Mouse (Mus musculus) hindbrain, embryonic 14.5 days (tissue): ENCODE data around the gene Tex45. TPM values are rescaled to one million over a fixed set of nuclear protein-coding genes. Genes with fewer than 3 reads are reported as not detected.

Experiments
- ATAC-seq: fragments of 200-750 bp; cut with Nextera tagmentation; 2 replicates; pipeline ENCODE4 v1.8.0; 2017; ENCODE audit warnings: moderate number of reproducible peaks, mild to moderate bottlenecking, moderate TSS enrichment, moderate library complexity; ENCODE audit not compliant: low FRiP score
- DNase-seq: peaks from one replicate; pipeline ENCODE4 v3.0.0-alpha.2; 2015; ENCODE audit warnings: low spot score
- H3K27ac ChIP-seq: fragments of 300-500 bp; sonication (generic); 2 replicates; pipeline ENCODE4 v1.5.1; 2014; ENCODE audit warnings: mild to moderate bottlenecking, moderate library complexity
- H3K27me3 ChIP-seq: fragments of 300-500 bp; sonication (generic); 2 replicates; pipeline ENCODE4 v1.6.1; 2014; ENCODE audit warnings: mild to moderate bottlenecking, low read length, mixed read lengths; ENCODE audit not compliant: control insufficient read depth, insufficient read depth
- H3K36me3 ChIP-seq: fragments of 300-500 bp; sonication (generic); replicated peaks from 2 replicates; pipeline ENCODE4 v1.6.1; 2014; ENCODE audit not compliant: control insufficient read depth, insufficient read depth
- H3K4me1 ChIP-seq: fragments of 300-500 bp; sonication (generic); replicated peaks from 2 replicates; pipeline ENCODE4 v1.6.1; 2014; ENCODE audit warnings: antibody characterized with exemption, low read length, mixed read lengths; ENCODE audit not compliant: control insufficient read depth, insufficient read depth
- H3K4me2 ChIP-seq: fragments of 300-500 bp; sonication (generic); replicated peaks from 2 replicates; pipeline ENCODE4 v1.6.1; 2014; ENCODE audit warnings: mild to moderate bottlenecking, moderate library complexity
- H3K4me3 ChIP-seq: fragments of 300-500 bp; sonication (generic); replicated peaks from 2 replicates; pipeline ENCODE4 v1.5.1; 2014; ENCODE audit warnings: mild to moderate bottlenecking, low read length
- H3K9ac ChIP-seq: fragments of 300-500 bp; sonication (generic); 2 replicates; pipeline ENCODE4 v1.6.1; 2014
- H3K9me3 ChIP-seq: fragments of 300-500 bp; sonication (generic); 2 replicates; pipeline ENCODE4 v1.6.1; 2016; ENCODE audit warnings: low read length; ENCODE audit not compliant: control insufficient read depth
- WGBS: fragments of 180-500 bp; shearing (Covaris S2); extraction: QIAGEN DNeasy Blood & Tissue Kit; methylation state at CpG from one replicate; pipeline ENCODE4 v1.1.7; 2014; 5-methylcytosine and 5-hydroxymethylcytosine counted together
- polyA plus RNA-seq: library from polyadenylated mRNA; unstranded; fragments of >200 nt; fragmentation: Nextera tagmentation; extraction: Ambion mirVana; gene quantifications from 2 replicates; pipeline ENCODE4 v1.2.1, GENCODE M21; 2014

The Tex45 gene
- polyA plus RNA-seq, 1 experiment from 2014 or later = 0.39 TPM

GRCm38 (mm10) chr8:3450670-3451069, 20.0 kb upstream of the Tex45 start:
- Histone ChIP-seq H3K27me3 (no peaks in the 10 kb centered on the region), H3K36me3 (peaks cover 78% of the 10 kb centered on the region), H3K9me3 (no peaks in the 10 kb centered on the region), H3K9ac (no peak overlapping the region), H3K4me1 (no peaks in the 10 kb centered on the region), H3K4me3 (no peak overlapping the region), H3K27ac (no peak overlapping the region), H3K4me2 (no peak overlapping the region)
- DNase-seq = peak; percentile 71
- 33% methylated on average over 5 of the region's 5 CpGs for WGBS
- no peak for ATAC-seq

GRCm38 (mm10) chr8:3451992-3452391, 18.7 kb upstream of the Tex45 start:
- no peak overlapping the region for H3K9ac ChIP-seq
- peaks cover 84% of the 10 kb centered on the region for H3K36me3 ChIP-seq
- no peak overlapping the region for H3K27ac ChIP-seq
- H3K27me3 ChIP-seq = no peaks in the 10 kb centered on the region
- no peaks in the 10 kb centered on the region for H3K9me3 ChIP-seq
- H3K4me3 ChIP-seq = no peak overlapping the region
- 97% methylated on average over 25 of the region's 25 CpGs for WGBS
- H3K4me2 ChIP-seq = no peak overlapping the region
- ATAC-seq (no peak), DNase-seq (no peak)
- H3K4me1 ChIP-seq = no peaks in the 10 kb centered on the region

- H3K4me1 ChIP-seq = peaks cover 10% of the 10 kb centered on the region
- no peak overlapping the region for H3K4me2 ChIP-seq
- no peak overlapping the region for H3K27ac ChIP-seq
- no peak for ATAC-seq
- DNase-seq = no peak
- no peak overlapping the region for H3K9ac ChIP-seq
- no peak overlapping the region for H3K4me3 ChIP-seq
- H3K36me3 ChIP-seq = 0 out of 2 replicates have a peak, but pooled peaks cover 2% of the 10 kb centered on the region
- no peaks in the 10 kb centered on the region for H3K27me3 ChIP-seq
- 94% methylated on average over 2 of the region's 2 CpGs for WGBS
- no peaks in the 10 kb centered on the region for H3K9me3 ChIP-seq
These were observed 7.4 kb upstream of the Tex45 start for GRCm38 (mm10) chr8:3463248-3463647.

GRCm38 (mm10) chr8:3464309-3464708, 6.4 kb upstream of the Tex45 start:
- Histone ChIP-seq H3K27me3 (no peaks in the 10 kb centered on the region), H3K9me3 (no peaks in the 10 kb centered on the region)
- ATAC-seq = no peak

GRCm38 (mm10) chr8:3467006-3467885, 3.4 kb upstream of the Tex45 start, which contains the start of gene Pex11g:
Gene Pex11g (minus strand): TSS chr8:3467680.
- DNase-seq = peak; percentile 97
- ATAC-seq = peak; percentile 95
- H3K36me3 ChIP-seq = no peaks in the 10 kb centered on the region
- 6% methylated on average over 32 of the region's 32 CpGs for WGBS
- no peaks in the 10 kb centered on the region for H3K27me3 ChIP-seq
- H3K4me1 ChIP-seq = peaks cover 11% of the 10 kb centered on the region
- peak within 1 kb of the TSS; percentile 51 for H3K4me2 ChIP-seq
- H3K4me3 ChIP-seq = peak within 1 kb of the TSS; percentile 30
- no peaks in the 10 kb centered on the region for H3K9me3 ChIP-seq
- H3K27ac ChIP-seq = peak within 1 kb of the TSS; percentile 87
- peak within 1 kb of the TSS; percentile 72 for H3K9ac ChIP-seq

More at GRCm38 (mm10) chr8:3464309-3464708, 6.4 kb upstream of the Tex45 start:
- H3K27ac ChIP-seq = no peak overlapping the region
- H3K4me2 ChIP-seq = no peak overlapping the region
- no peak overlapping the region for H3K9ac ChIP-seq
- H3K4me1 ChIP-seq = peaks cover 11% of the 10 kb centered on the region
- no peak overlapping the region for H3K4me3 ChIP-seq
- no peaks in the 10 kb centered on the region for H3K36me3 ChIP-seq
- 63% methylated on average over 5 of the region's 5 CpGs for WGBS
- DNase-seq = peak; percentile 38

GRCm38 (mm10) chr8:3467886-3468545, 2.6 kb upstream of the Tex45 start:
- H3K27ac ChIP-seq = peak overlapping the region; percentile 87
- 53% methylated on average over 9 of the region's 9 CpGs for WGBS
- H3K27me3 ChIP-seq = no peaks in the 10 kb centered on the region
- H3K36me3 ChIP-seq = no peaks in the 10 kb centered on the region
- no peak for ATAC-seq
- peak overlapping the region; percentile 30 for H3K4me3 ChIP-seq
- peak overlapping the region; percentile 51 for H3K4me2 ChIP-seq
- H3K9me3 ChIP-seq = no peaks in the 10 kb centered on the region
- peak overlapping the region; percentile 72 for H3K9ac ChIP-seq
- peaks cover 11% of the 10 kb centered on the region for H3K4me1 ChIP-seq
- DNase-seq = no peak

- Histone ChIP-seq H3K9me3 (no peaks in the 10 kb centered on the region), H3K27ac (no peak overlapping the region), H3K36me3 (no peaks in the 10 kb centered on the region), H3K4me1 (peaks cover 11% of the 10 kb centered on the region), H3K9ac (no peak overlapping the region), H3K4me3 (no peak overlapping the region), H3K4me2 (no peak overlapping the region), H3K27me3 (no peaks in the 10 kb centered on the region)
- ATAC-seq (no peak), DNase-seq (no peak)
- WGBS = 74% methylated on average over 1 of the region's 1 CpGs
These were observed 1.8 kb upstream of the Tex45 start for GRCm38 (mm10) chr8:3468838-3469237.

- Histone ChIP-seq H3K36me3 (no peaks in the 10 kb centered on the region), H3K9ac (peak overlapping the region; percentile 57), H3K4me2 (peak overlapping the region; percentile 55), H3K27ac (no peak overlapping the region), H3K9me3 (no peaks in the 10 kb centered on the region), H3K27me3 (no peaks in the 10 kb centered on the region), H3K4me3 (peak overlapping the region; percentile 28), H3K4me1 (no peaks in the 10 kb centered on the region)
- DNase-seq (no peak), ATAC-seq (peak; percentile 64)
- 24% methylated on average over 37 of the region's 37 CpGs for WGBS
These were observed 5.2 kb downstream of the Tex45 start for GRCm38 (mm10) chr8:3475715-3476429.
